Mouse (Mus musculus) testis, adult 2 months (tissue): ENCODE results near the gene Slc7a10. TPM values are rescaled to one million over a fixed set of nuclear protein-coding genes. Genes with fewer than 3 reads are reported as not detected.
A peak's percentile ranks its signal among the peaks of the same experiment; 100 is the strongest.

Source experiments
- H3K27ac ChIP-seq: fragments of 200-500 bp; 2 replicates; pipeline ENCODE4 v1.5.1; 2012; ENCODE audit warnings: low read depth, low read length; ENCODE audit not compliant: control insufficient read depth, insufficient read depth
- H3K27me3 ChIP-seq: fragments of 200-500 bp; 2 replicates; pipeline ENCODE4 v1.6.1; 2012; ENCODE audit warnings: mild to moderate bottlenecking, low read length, moderate library complexity; ENCODE audit not compliant: control insufficient read depth, insufficient read depth
- H3K36me3 ChIP-seq: fragments of 200-500 bp; 2 replicates; pipeline ENCODE4 v1.6.1; 2012; ENCODE audit warnings: mild to moderate bottlenecking, low read length; ENCODE audit not compliant: control insufficient read depth, insufficient read depth
- H3K4me1 ChIP-seq: fragments of 200-500 bp; 2 replicates; pipeline ENCODE4 v1.6.1; 2012; ENCODE audit warnings: low read length; ENCODE audit not compliant: control insufficient read depth, insufficient read depth
- H3K4me3 ChIP-seq: fragments of 200-500 bp; 2 replicates; pipeline ENCODE4 v1.5.1; 2012; ENCODE audit warnings: low read depth, mild to moderate bottlenecking, low read length, moderate library complexity, mixed read lengths; ENCODE audit not compliant: control insufficient read depth
- CTCF ChIP-seq: fragments of 200-500 bp; IDR thresholded peaks from 2 replicates; pipeline ENCODE4 v1.5.1; 2012; ENCODE audit warnings: low read depth, mild to moderate bottlenecking, inconsistent platforms, low read length, moderate library complexity; ENCODE audit not compliant: control insufficient read depth, insufficient read depth, insufficient replicate concordance
- POLR2A ChIP-seq: fragments of 200-500 bp; IDR thresholded peaks from 2 replicates; pipeline ENCODE4 v1.6.1; 2012; ENCODE audit warnings: low read depth, mild to moderate bottlenecking, inconsistent platforms, low read length, moderate library complexity; ENCODE audit not compliant: control insufficient read depth
- polyA plus RNA-seq: library from polyadenylated mRNA; depleted of rRNA; stranded (reverse); fragments of >200 nt; gene quantifications from 2 replicates; pipeline ENCODE4 v1.2.3, GENCODE M21; 2012

Slc7a10 gene
- polyA plus RNA-seq, 1 experiment: 0.61 TPM

DNA sequence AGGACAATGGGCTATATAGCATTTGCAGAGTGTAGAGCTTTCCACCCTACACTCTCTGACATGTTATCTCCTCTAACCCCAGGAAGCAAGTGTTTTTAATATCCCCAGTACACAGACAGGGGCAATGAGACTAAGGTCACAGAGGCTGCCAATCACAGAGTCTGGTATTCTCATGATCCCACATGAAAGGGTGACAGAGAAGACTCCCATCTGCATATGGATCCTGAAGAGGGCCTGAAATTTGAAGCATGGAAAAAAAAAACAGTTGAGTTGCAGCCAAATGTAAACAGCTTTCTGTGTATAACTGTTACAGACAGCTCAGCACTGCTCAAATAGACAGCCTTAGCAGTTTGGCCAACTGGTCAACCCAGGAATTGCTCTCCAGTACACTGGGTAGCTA, 13.6 kb downstream of the Slc7a10 start:
- H3K4me3 ChIP-seq: no peak overlapping the region
- no peaks in the 10 kb centered on the region for H3K27me3 ChIP-seq
- H3K4me1 ChIP-seq: peaks cover 10% of the 10 kb centered on the region
- no peak overlapping the region for H3K27ac ChIP-seq
- TF ChIP-seq CTCF (no peak), POLR2A (no peak)
- H3K36me3 ChIP-seq: no peaks in the 10 kb centered on the region

GRCm38 (mm10) chr7:35211791-35212190, 25.6 kb downstream of the Slc7a10 start:
- Histone ChIP-seq H3K4me1 (peaks cover 8% of the 10 kb centered on the region), H3K4me3 (no peak overlapping the region), H3K27me3 (no peaks in the 10 kb centered on the region), H3K36me3 (no peaks in the 10 kb centered on the region), H3K27ac (no peak overlapping the region)
- TF ChIP-seq POLR2A: no peak
- no peak for TF ChIP-seq CTCF

GRCm38 (mm10) chr7:35214442-35215222, 28.4 kb downstream of the Slc7a10 start:
- Histone ChIP-seq H3K4me1 (peaks cover 8% of the 10 kb centered on the region), H3K27ac (no peak overlapping the region), H3K27me3 (no peaks in the 10 kb centered on the region), H3K36me3 (no peaks in the 10 kb centered on the region), H3K4me3 (peak overlapping the region; percentile 66)
- TF ChIP-seq CTCF (no peak), POLR2A (no peak)

- H3K4me1 ChIP-seq: peaks cover 8% of the 10 kb centered on the region
- TF ChIP-seq CTCF (no peak), POLR2A (no peak)
- no peaks in the 10 kb centered on the region for H3K36me3 ChIP-seq
- no peaks in the 10 kb centered on the region for H3K27me3 ChIP-seq
- no peak within 1 kb of the TSS for H3K27ac ChIP-seq
- peak within 1 kb of the TSS; percentile 66 for H3K4me3 ChIP-seq
Measured at GRCm38 (mm10) chr7:35215225-35215624, 29.0 kb downstream of the Slc7a10 start, which contains the start of gene Lrp3. TSS of gene Lrp3 (minus strand) at chr7:35215498.

- no peak overlapping the region; the same call in 1 of the 2 replicates for H3K4me3 ChIP-seq
- H3K4me1 ChIP-seq: peaks cover 8% of the 10 kb centered on the region
- TF ChIP-seq CTCF (no peak), POLR2A (no peak)
- H3K27me3 ChIP-seq: no peaks in the 10 kb centered on the region
- no peaks in the 10 kb centered on the region for H3K36me3 ChIP-seq
- no peak overlapping the region for H3K27ac ChIP-seq
Measured at GRCm38 (mm10) chr7:35215731-35216130, 29.5 kb downstream of the Slc7a10 start.

GRCm38 (mm10) chr7:35220694-35221365, 34.6 kb downstream of the Slc7a10 start:
- H3K4me1 ChIP-seq: no peaks in the 10 kb centered on the region
- H3K36me3 ChIP-seq: no peaks in the 10 kb centered on the region
- H3K27ac ChIP-seq: no peak overlapping the region
- H3K4me3 ChIP-seq: no peak overlapping the region
- TF ChIP-seq CTCF: no peak
- TF ChIP-seq POLR2A: no peak
- no peaks in the 10 kb centered on the region for H3K27me3 ChIP-seq

- TF ChIP-seq CTCF (peak; percentile 38; the same call in 1 of the 2 replicates), POLR2A (no peak)
Measured at GRCm38 (mm10) chr7:35230333-35230732, 44.1 kb downstream of the Slc7a10 start.

More at GRCm38 (mm10) chr7:35230333-35230732, 44.1 kb downstream of the Slc7a10 start:
- Histone ChIP-seq H3K4me1 (peaks cover 9% of the 10 kb centered on the region), H3K27ac (no peak overlapping the region), H3K4me3 (no peak overlapping the region), H3K36me3 (no peaks in the 10 kb centered on the region), H3K27me3 (no peaks in the 10 kb centered on the region)
